Mouse (Mus musculus) CH12.LX (cell line): ENCODE measurements around the gene Ramp2. TPM values are rescaled to one million over a fixed set of nuclear protein-coding genes. Genes with fewer than 3 reads are reported as not detected.

Experiments
- DNase-seq: peaks from one replicate; pipeline ENCODE4 v3.0.0-alpha.2; 2013; ENCODE audit errors: extremely low read depth
- H3K27ac ChIP-seq: 2 replicates; pipeline ENCODE4 v1.5.1; 2012; ENCODE audit warnings: low read depth, mild to moderate bottlenecking, control low read depth, moderate library complexity; ENCODE audit not compliant: insufficient read depth
- H3K27me3 ChIP-seq: replicated peaks from 2 replicates; pipeline ENCODE3; 2012; ENCODE audit warnings: inconsistent platforms
- H3K36me3 ChIP-seq, 2 experiments: replicated peaks in 1 of 2; 2 replicates each; pipeline versions ENCODE3 to v1.6.1; 2012; ENCODE audit warnings: inconsistent platforms in 1 of 2, low read length in 1 of 2, mild to moderate bottlenecking in 1 of 2, mixed read lengths in 1 of 2, moderate library complexity in 1 of 2; ENCODE audit not compliant: control insufficient read depth in 1 of 2, insufficient read depth in 1 of 2
- H3K4me1 ChIP-seq, 2 experiments: 2 replicates each; pipeline ENCODE4 v1.6.1; 2012; ENCODE audit warnings: inconsistent platforms in 1 of 2, moderate library complexity in 1 of 2; ENCODE audit not compliant: insufficient read depth in 2 of 2, control insufficient read depth in 1 of 2
- H3K4me2 ChIP-seq: 2 replicates; pipeline ENCODE4 v1.6.1; 2012; ENCODE audit warnings: low read depth, mild to moderate bottlenecking, control low read depth; ENCODE audit not compliant: poor library complexity, insufficient read depth, severe bottlenecking
- H3K4me3 ChIP-seq, 3 experiments: fragments of 150-350 bp in 1 of 3; sonication (generic) in 1 of 3; replicated peaks in 1 of 3; 2 replicates each; pipeline versions ENCODE3 to v1.5.1; 2011 to 2012; ENCODE audit warnings: low read depth in 2 of 3, low read length in 2 of 3, mild to moderate bottlenecking in 2 of 3, moderate library complexity in 2 of 3, control low read depth in 1 of 3, improper control_type of control experiment in 1 of 3, inconsistent platforms in 1 of 3, mixed read lengths in 1 of 3; ENCODE audit not compliant: poor library complexity in 1 of 3
- H3K79me2 ChIP-seq: replicated peaks from 2 replicates; pipeline ENCODE4 v1.6.1; 2012; ENCODE audit warnings: mild to moderate bottlenecking, moderate library complexity; ENCODE audit not compliant: control insufficient read depth, poor library complexity, insufficient read depth, severe bottlenecking; ENCODE audit errors: extremely low read depth
- H3K9ac ChIP-seq: 2 replicates; pipeline ENCODE4 v1.6.1; 2012; ENCODE audit warnings: low read depth, mild to moderate bottlenecking, control low read depth, moderate library complexity; ENCODE audit not compliant: insufficient read depth
- H3K9me3 ChIP-seq: replicated peaks from 2 replicates; pipeline ENCODE3; 2012; ENCODE audit warnings: low read length, inconsistent platforms, mixed read lengths
- CHD1 ChIP-seq: IDR thresholded peaks from 2 replicates; pipeline ENCODE4 v1.6.1; 2012; ENCODE audit warnings: low read depth, low read length, improper control_type of control experiment, inconsistent platforms
- CTCF ChIP-seq, 2 experiments: IDR thresholded peaks in 1 of 2; conservative IDR thresholded peaks in 1 of 2; 2 replicates each; pipeline ENCODE4 v1.5.1; 2011 to 2012; ENCODE audit warnings: low read depth in 2 of 2, low read length in 2 of 2, improper control_type of control experiment in 1 of 2, inconsistent platforms in 1 of 2, mild to moderate bottlenecking in 1 of 2, moderate library complexity in 1 of 2
- E2F4 ChIP-seq: IDR thresholded peaks from 2 replicates; pipeline ENCODE4 v1.6.1; 2011; ENCODE audit warnings: low read depth, low read length, improper control_type of control experiment; ENCODE audit not compliant: insufficient replicate concordance
- ELF1 ChIP-seq: IDR thresholded peaks from 2 replicates; pipeline ENCODE4 v1.6.1; 2014; ENCODE audit warnings: low read depth, mild to moderate bottlenecking, inconsistent platforms, low read length, improper control_type of control experiment
- GABPA ChIP-seq: IDR thresholded peaks from 2 replicates; pipeline ENCODE4 v1.6.1; 2012; ENCODE audit warnings: low read depth, low read length, improper control_type of control experiment, inconsistent platforms; ENCODE audit not compliant: insufficient replicate concordance
- HCFC1 ChIP-seq: IDR thresholded peaks from 2 replicates; pipeline ENCODE4 v1.6.1; 2012; ENCODE audit warnings: low read depth, mild to moderate bottlenecking, inconsistent platforms, low read length, improper control_type of control experiment
- IRF4 ChIP-seq: IDR thresholded peaks from 2 replicates; pipeline ENCODE4 v1.6.1; 2014; ENCODE audit warnings: low read depth, mild to moderate bottlenecking, inconsistent platforms, low read length, improper control_type of control experiment
- KAT2A ChIP-seq: IDR thresholded peaks from 2 replicates; pipeline ENCODE4 v1.6.1; 2012; ENCODE audit warnings: low read length, improper control_type of control experiment, inconsistent platforms; ENCODE audit not compliant: insufficient replicate concordance
- MAFK ChIP-seq: IDR thresholded peaks from 2 replicates; pipeline ENCODE4 v1.6.1; 2011; ENCODE audit warnings: low read length, improper control_type of control experiment; ENCODE audit not compliant: insufficient replicate concordance
- MXI1 ChIP-seq: IDR thresholded peaks from 2 replicates; pipeline ENCODE4 v1.6.1; 2011; ENCODE audit warnings: mild to moderate bottlenecking, low read depth, low read length, improper control_type of control experiment
- MYC ChIP-seq: IDR thresholded peaks from 2 replicates; pipeline ENCODE4 v1.6.1; 2011; ENCODE audit warnings: low read depth, mild to moderate bottlenecking, improper control_type of control experiment, low read length
- NELFE ChIP-seq: IDR thresholded peaks from 2 replicates; pipeline ENCODE4 v1.6.1; 2011; ENCODE audit warnings: low read depth, low read length, improper control_type of control experiment
- PAX5 ChIP-seq: IDR thresholded peaks from 2 replicates; pipeline ENCODE4 v1.6.1; 2012; ENCODE audit warnings: low read length, inconsistent platforms, mixed read lengths
- POLR2AphosphoS2 ChIP-seq: IDR thresholded peaks from 2 replicates; pipeline ENCODE4 v1.6.1; 2011; ENCODE audit warnings: low read depth, low read length, improper control_type of control experiment
- RAD21 ChIP-seq: IDR thresholded peaks from 2 replicates; pipeline ENCODE4 v1.6.1; 2011; ENCODE audit warnings: low read depth, mild to moderate bottlenecking, low read length, improper control_type of control experiment, moderate library complexity
- SIN3A ChIP-seq: IDR thresholded peaks from 2 replicates; pipeline ENCODE4 v1.6.1; 2012; ENCODE audit warnings: low read length, improper control_type of control experiment, inconsistent platforms
- SMC3 ChIP-seq: IDR thresholded peaks from 2 replicates; pipeline ENCODE4 v1.6.1; 2011; ENCODE audit warnings: low read depth, low read length, improper control_type of control experiment
- TCF12 ChIP-seq: IDR thresholded peaks from 2 replicates; pipeline ENCODE4 v1.6.1; 2014; ENCODE audit warnings: low read depth, mild to moderate bottlenecking, inconsistent platforms, low read length, improper control_type of control experiment
- UBTF ChIP-seq: IDR thresholded peaks from 2 replicates; pipeline ENCODE4 v1.6.1; 2012; ENCODE audit warnings: low read depth, mild to moderate bottlenecking, inconsistent platforms, low read length, improper control_type of control experiment, moderate library complexity
- USF1 ChIP-seq: IDR thresholded peaks from 2 replicates; pipeline ENCODE4 v1.6.1; 2014; ENCODE audit warnings: low read depth, mild to moderate bottlenecking, inconsistent platforms, low read length, improper control_type of control experiment
- USF2 ChIP-seq: conservative IDR thresholded peaks from 2 replicates; pipeline ENCODE4 v1.6.1; 2011; ENCODE audit warnings: low read depth, low read length, improper control_type of control experiment
- ZC3H11A ChIP-seq: IDR thresholded peaks from 2 replicates; pipeline ENCODE4 v1.6.1; 2012; ENCODE audit warnings: low read depth, mild to moderate bottlenecking, inconsistent platforms, low read length, improper control_type of control experiment
- ZKSCAN1 ChIP-seq: IDR thresholded peaks from 2 replicates; pipeline ENCODE4 v1.6.1; 2012; ENCODE audit warnings: low read depth, inconsistent platforms, low read length, improper control_type of control experiment, borderline replicate concordance
- ZMIZ1 ChIP-seq: IDR thresholded peaks from 2 replicates; pipeline ENCODE4 v1.6.1; 2012; ENCODE audit warnings: low read depth, mild to moderate bottlenecking, inconsistent platforms, low read length, improper control_type of control experiment
- dilution Hi-C: fragments of 300-500 bp; cut with MboI; formaldehyde crosslinking; loops from 2 replicates; pipeline ENCODE4 v1.14.3; 2020; ENCODE audit warnings: low sequenced_read_pairs; ENCODE audit not compliant: extremely low pct_unique_long_range_greater_than_20kb, extremely low pct_ligation_motif_present
- in situ Hi-C: fragments of 300-500 bp; cut with MboI; formaldehyde crosslinking; loops from 3 replicates; pipeline ENCODE4 v1.14.3; 2019; ENCODE audit warnings: low sequenced_read_pairs, low pct_ligation_motif_present, low pct_unique_long_range_greater_than_20kb, mixed read lengths
- polyA plus RNA-seq: library from polyadenylated mRNA; unstranded; fragments of >175 nt; gene quantifications from 2 replicates; pipeline ENCODE4 v1.2.1, GENCODE M21; 2012; ENCODE audit warnings: low read depth; ENCODE audit not compliant: insufficient read length
- total RNA-seq, 2 experiments: library from RNA; depleted of rRNA; stranded (reverse); fragments of 300-350 nt in 1 of 2; fragments of >200 nt in 1 of 2; gene quantifications; 2 replicates each; pipeline ENCODE4 v1.2.3; 2012 to 2014

Gene Ramp2
- total and polyA plus RNA-seq, 3 experiments: 0.26 to 1.3 (median 0.33) TPM

- TF ChIP-seq HCFC1 (no peak), SMC3 (no peak), MAFK (no peak), ZKSCAN1 (no peak), PAX5 (no peak), ELF1 (no peak), USF1 (no peak), CHD1 (no peak), RAD21 (no peak), MXI1 (no peak), USF2 (no peak)
- TF ChIP-seq, all 38 proteins: peak for 0
- Histone ChIP-seq H3K9ac (no peak overlapping the region), H3K4me3 (no peak overlapping the region), H3K9me3 (no peaks in the 10 kb centered on the region), H3K36me3 (peaks cover 48 to 89% of the 10 kb centered on the region in 2 experiments), H3K79me2 (no peaks in the 10 kb centered on the region), H3K4me2 (no peak overlapping the region), H3K27me3 (no peaks in the 10 kb centered on the region), H3K27ac (no peak overlapping the region), H3K4me1 (0 out of 4 replicates have a peak, but pooled peaks cover 0 to 3% of the 10 kb centered on the region in 2 experiments)
- dilution Hi-C loops: no loop called here
- DNase-seq: no peak
- in situ Hi-C loops: no loop called here
Measured at GRCm38 (mm10) chr11:101287306-101287705, 41.5 kb downstream of the Ramp2 start.

- in situ Hi-C loops (loop anchor here (10.0 kb wide), 1 partner anchor 76 kb away; no protein-coding TSS in a partner anchor), dilution Hi-C loops (no loop called here)
- H3K27me3 ChIP-seq: no peaks in the 10 kb centered on the region
- no peak overlapping the region for H3K27ac ChIP-seq
- DNase-seq: no peak
- no peak overlapping the region for H3K4me3 ChIP-seq
- H3K4me2 ChIP-seq: no peak overlapping the region
- no peaks in the 10 kb centered on the region for H3K4me1 ChIP-seq
- TF ChIP-seq MXI1: no peak
- no peak for TF ChIP-seq ZC3H11A
- TF ChIP-seq ZMIZ1: no peak
- TF ChIP-seq HCFC1: no peak
- TF ChIP-seq TCF12: no peak
- TF ChIP-seq POLR2AphosphoS2: no peak
- no peak for TF ChIP-seq KAT2A
- TF ChIP-seq CTCF (conservative IDR thresholded peaks at IDR 0.05 in 1 of 2, IDR thresholded peaks at IDR 0.05 in 1 of 2; ENCODE audit: low read depth in 2 of 2, low read length in 2 of 2): no peak
- no peak for TF ChIP-seq PAX5
- TF ChIP-seq UBTF: no peak
- no peak for TF ChIP-seq IRF4
- TF ChIP-seq GABPA: no peak
- no peak for TF ChIP-seq NELFE
- TF ChIP-seq SIN3A: no peak
- TF ChIP-seq ELF1: no peak
- TF ChIP-seq MYC: no peak
- TF ChIP-seq SMC3: no peak
- TF ChIP-seq E2F4: no peak
- TF ChIP-seq, all 38 proteins: peak for 0
- peaks cover 5% of the 10 kb centered on the region; the same call in 1 of the 2 replicates for H3K79me2 ChIP-seq
- no peaks in the 10 kb centered on the region for H3K9me3 ChIP-seq
- H3K36me3 ChIP-seq: peaks cover 74 to 96% of the 10 kb centered on the region in 2 experiments
- H3K9ac ChIP-seq: no peak overlapping the region
Measured at GRCm38 (mm10) chr11:101291231-101291630, 45.4 kb downstream of the Ramp2 start.
